Mouse (Mus musculus) bone marrow, adult 2 months (tissue): ENCODE results near the gene Ahnak.

Source experiments
- CTCF ChIP-seq: fragments of 200-500 bp; IDR thresholded peaks from 2 replicates; pipeline ENCODE4 v1.5.1; 2011; ENCODE audit warnings: low read length, control low read depth; ENCODE audit not compliant: control insufficient read depth, insufficient read depth
- POLR2A ChIP-seq: fragments of 200-500 bp; IDR thresholded peaks from 2 replicates; pipeline ENCODE4 v1.6.1; 2011; ENCODE audit warnings: low read depth, mild to moderate bottlenecking, control low read depth, low read length, borderline replicate concordance; ENCODE audit not compliant: control insufficient read depth

DNA sequence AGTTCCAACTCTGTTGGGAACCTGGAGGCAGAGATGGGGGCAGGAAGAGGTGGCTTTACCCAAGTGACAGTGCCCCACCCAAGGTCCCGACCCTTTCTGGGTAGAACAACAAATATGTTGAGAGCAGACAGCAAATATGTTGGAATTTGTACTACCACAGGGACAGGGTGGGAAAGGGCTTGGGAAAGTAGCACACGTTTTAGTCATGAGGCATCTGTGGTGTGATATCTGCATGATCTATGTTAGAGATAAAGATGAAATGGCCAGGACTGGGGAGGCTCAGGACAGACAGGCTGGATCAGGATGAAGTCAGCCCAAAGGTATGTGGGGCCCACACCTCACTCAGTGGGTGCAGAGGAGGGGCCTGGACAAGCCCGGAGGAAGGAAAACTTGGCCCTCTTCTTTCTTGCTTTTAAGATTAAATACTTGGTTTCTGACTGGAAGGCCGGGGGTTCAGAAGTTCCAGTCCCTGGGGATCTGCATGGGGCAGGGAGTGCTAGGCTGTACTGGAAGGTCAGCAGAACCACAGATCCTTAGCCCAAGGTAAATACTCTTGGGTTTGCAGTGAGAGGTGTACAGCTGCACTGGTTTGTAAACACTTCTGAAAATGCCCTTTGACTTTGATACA lies 117.8 kb downstream of the Ahnak start:
- TF ChIP-seq CTCF (no peak), POLR2A (no peak)
